Mouse (Mus musculus): ENCODE measurements at regions not wholly inside any gene's neighbourhood (a gene's known extent, or its start where the extent isn't known, plus 50 kb on each side); places are given as distances from the start of the nearest gene placed in this dataset.
A peak's percentile ranks its signal among the peaks of the same experiment; 100 is the strongest.

- Histone ChIP-seq H3K4me3 (ENCODE audit: low read depth, low read length) (no peak overlapping the region), H3K27ac (ENCODE audit: low read depth, low read length) (no peak overlapping the region), H3K4me1 (ENCODE audit: insufficient read depth) (no peaks in the 10 kb centered on the region), H3K27me3 (ENCODE audit: insufficient read depth, low read length) (no peaks in the 10 kb centered on the region), H3K9me3 (ENCODE audit: low read length) (no peaks in the 10 kb centered on the region), H3K4me2 (ENCODE audit: low read depth) (no peak overlapping the region), H3K36me3 (ENCODE audit: insufficient read depth) (no peaks in the 10 kb centered on the region), H3K9ac (no peak overlapping the region)
- peak; percentile 25 for DNase-seq
- no peak for TF ChIP-seq CTCF (IDR thresholded peaks at IDR 0.05; ENCODE audit: low read depth)
- 79% methylated on average over 6 of the region's 6 CpGs for WGBS
- peak; percentile 85 for ATAC-seq
These were observed 296.4 kb upstream of the Nt5e start for GRCm38 (mm10) chr9:88030509-88031148.

- Histone ChIP-seq H3K36me3 (ENCODE audit: insufficient read depth) (no peaks in the 10 kb centered on the region), H3K9ac (no peak overlapping the region), H3K27me3 (ENCODE audit: insufficient read depth, low read length) (no peaks in the 10 kb centered on the region), H3K4me1 (ENCODE audit: insufficient read depth) (no peaks in the 10 kb centered on the region), H3K4me3 (ENCODE audit: low read depth, low read length) (no peak overlapping the region), H3K9me3 (ENCODE audit: low read length) (no peaks in the 10 kb centered on the region), H3K4me2 (ENCODE audit: low read depth) (no peak overlapping the region), H3K27ac (ENCODE audit: low read depth, low read length) (no peak overlapping the region)
- no peak for TF ChIP-seq CTCF (IDR thresholded peaks at IDR 0.05; ENCODE audit: low read depth)
- DNase-seq (no peak), ATAC-seq (no peak)
- WGBS = 93% methylated on average over 7 of the region's 7 CpGs
These were observed 289.4 kb upstream of the Nt5e start for GRCm38 (mm10) chr9:88037560-88037959.

- Histone ChIP-seq H3K4me2 (ENCODE audit: low read depth) (no peak overlapping the region), H3K36me3 (ENCODE audit: insufficient read depth) (no peaks in the 10 kb centered on the region), H3K4me1 (ENCODE audit: insufficient read depth) (no peaks in the 10 kb centered on the region), H3K9me3 (ENCODE audit: low read length) (no peaks in the 10 kb centered on the region), H3K27me3 (ENCODE audit: insufficient read depth, low read length) (no peaks in the 10 kb centered on the region), H3K27ac (ENCODE audit: low read depth, low read length) (no peak overlapping the region), H3K9ac (no peak overlapping the region), H3K4me3 (ENCODE audit: low read depth, low read length) (no peak overlapping the region)
- no peak for TF ChIP-seq CTCF (IDR thresholded peaks at IDR 0.05; ENCODE audit: low read depth)
- ATAC-seq (peak; percentile 66), DNase-seq (no peak)
- 8% methylated on average over 13 of the region's 13 CpGs for WGBS
These were observed 277.7 kb upstream of the Nt5e start for GRCm38 (mm10) chr9:88049270-88049669.

GRCm38 (mm10) chr9:88049792-88050191 lies 277.2 kb upstream of the Nt5e start:
- no peak overlapping the region for H3K9ac ChIP-seq
- no peak overlapping the region for H3K4me3 ChIP-seq (ENCODE audit: low read depth, low read length)
- 68% methylated on average over 4 of the region's 4 CpGs for WGBS
- H3K27me3 ChIP-seq (ENCODE audit: insufficient read depth, low read length) = no peaks in the 10 kb centered on the region
- H3K9me3 ChIP-seq (ENCODE audit: low read length) = no peaks in the 10 kb centered on the region
- ATAC-seq (no peak), DNase-seq (no peak)
- H3K4me2 ChIP-seq (ENCODE audit: low read depth) = no peak overlapping the region
- H3K4me1 ChIP-seq (ENCODE audit: insufficient read depth) = no peaks in the 10 kb centered on the region
- TF ChIP-seq CTCF (IDR thresholded peaks at IDR 0.05; ENCODE audit: low read depth) = no peak
- no peaks in the 10 kb centered on the region for H3K36me3 ChIP-seq (ENCODE audit: insufficient read depth)
- H3K27ac ChIP-seq (ENCODE audit: low read depth, low read length) = no peak overlapping the region

GRCm38 (mm10) chr9:88058551-88058950 lies 268.4 kb upstream of the Nt5e start:
- DNase-seq = peak; percentile 40
- peaks cover 7% of the 10 kb centered on the region; the same call in 1 of the 2 replicates for H3K4me1 ChIP-seq (ENCODE audit: insufficient read depth)

GRCm38 (mm10) chr9:88059005-88059404 lies 268.0 kb upstream of the Nt5e start:
- no peaks in the 10 kb centered on the region for H3K27me3 ChIP-seq (ENCODE audit: insufficient read depth, low read length)
- 39% methylated on average over 3 of the region's 3 CpGs for WGBS

More at GRCm38 (mm10) chr9:88058551-88058950, 268.4 kb upstream of the Nt5e start:
- WGBS = 11% methylated on average over 4 of the region's 4 CpGs
- TF ChIP-seq CTCF (IDR thresholded peaks at IDR 0.05; ENCODE audit: low read depth) = no peak
- H3K27ac ChIP-seq (ENCODE audit: low read depth, low read length) = no peak overlapping the region
- H3K36me3 ChIP-seq (ENCODE audit: insufficient read depth) = no peaks in the 10 kb centered on the region
- ATAC-seq = peak; percentile 91
- no peaks in the 10 kb centered on the region for H3K27me3 ChIP-seq (ENCODE audit: insufficient read depth, low read length)
- H3K9me3 ChIP-seq (ENCODE audit: low read length) = no peaks in the 10 kb centered on the region
- H3K9ac ChIP-seq = no peak overlapping the region
- no peak overlapping the region for H3K4me2 ChIP-seq (ENCODE audit: low read depth)
- no peak overlapping the region for H3K4me3 ChIP-seq (ENCODE audit: low read depth, low read length)

GRCm38 (mm10) chr9:88063973-88064676 lies 262.9 kb upstream of the Nt5e start:
- DNase-seq (no peak), ATAC-seq (no peak)
- Histone ChIP-seq H3K9ac (no peak overlapping the region), H3K4me1 (ENCODE audit: insufficient read depth) (0 out of 2 replicates have a peak, but pooled peaks cover under 1% of the 10 kb centered on the region), H3K36me3 (ENCODE audit: insufficient read depth) (no peaks in the 10 kb centered on the region), H3K9me3 (ENCODE audit: low read length) (no peaks in the 10 kb centered on the region), H3K4me2 (ENCODE audit: low read depth) (no peak overlapping the region), H3K27ac (ENCODE audit: low read depth, low read length) (no peak overlapping the region), H3K27me3 (ENCODE audit: insufficient read depth, low read length) (no peaks in the 10 kb centered on the region), H3K4me3 (ENCODE audit: low read depth, low read length) (no peak overlapping the region)
- 14% methylated on average over 3 of the region's 3 CpGs for WGBS
- no peak for TF ChIP-seq CTCF (IDR thresholded peaks at IDR 0.05; ENCODE audit: low read depth)

More at GRCm38 (mm10) chr9:88059005-88059404, 268.0 kb upstream of the Nt5e start:
- DNase-seq = no peak
- no peak for TF ChIP-seq CTCF (IDR thresholded peaks at IDR 0.05; ENCODE audit: low read depth)
- Histone ChIP-seq H3K36me3 (ENCODE audit: insufficient read depth) (no peaks in the 10 kb centered on the region), H3K9ac (no peak overlapping the region), H3K9me3 (ENCODE audit: low read length) (no peaks in the 10 kb centered on the region), H3K4me1 (ENCODE audit: insufficient read depth) (peaks cover 7% of the 10 kb centered on the region; the same call in 1 of the 2 replicates), H3K4me2 (ENCODE audit: low read depth) (no peak overlapping the region), H3K27ac (ENCODE audit: low read depth, low read length) (no peak overlapping the region), H3K4me3 (ENCODE audit: low read depth, low read length) (no peak overlapping the region)
- ATAC-seq = peak; percentile 66
